Mouse (Mus musculus) midbrain, embryonic 11.5 days (tissue): ENCODE data around the gene Otud7a. TPM values are rescaled to one million over a fixed set of nuclear protein-coding genes. Genes with fewer than 3 reads are reported as not detected.

Experiments
- ATAC-seq: fragments of 200-750 bp; cut with Nextera tagmentation; 2 replicates; pipeline ENCODE4 v1.8.0; 2017; ENCODE audit warnings: moderate TSS enrichment, moderate library complexity; ENCODE audit not compliant: low FRiP score
- DNase-seq: peaks from one replicate; pipeline ENCODE4 v3.0.0; 2015; ENCODE audit warnings: low spot score; ENCODE audit errors: missing footprints
- H3K27ac ChIP-seq: fragments of 300-500 bp; sonication (generic); 2 replicates; pipeline ENCODE4 v1.5.1; 2014; ENCODE audit warnings: low read depth, low read length
- H3K27me3 ChIP-seq: fragments of 300-500 bp; sonication (generic); 2 replicates; pipeline ENCODE4 v1.6.1; 2014; ENCODE audit warnings: mild to moderate bottlenecking, low read length, moderate library complexity, mixed read lengths; ENCODE audit not compliant: control insufficient read depth, insufficient read depth
- H3K36me3 ChIP-seq: fragments of 300-500 bp; sonication (generic); 2 replicates; pipeline ENCODE4 v1.6.1; 2014; ENCODE audit warnings: mild to moderate bottlenecking, low read length, moderate library complexity, mixed read lengths; ENCODE audit not compliant: control insufficient read depth, insufficient read depth
- H3K4me1 ChIP-seq: fragments of 300-500 bp; sonication (generic); 2 replicates; pipeline ENCODE4 v1.6.1; 2014; ENCODE audit warnings: low read length; ENCODE audit not compliant: control insufficient read depth, insufficient read depth
- H3K4me2 ChIP-seq: fragments of 300-500 bp; sonication (generic); 2 replicates; pipeline ENCODE4 v1.6.1; 2014; ENCODE audit warnings: mild to moderate bottlenecking, moderate library complexity
- H3K4me3 ChIP-seq: fragments of 300-500 bp; sonication (generic); 2 replicates; pipeline ENCODE4 v1.5.1; 2014; ENCODE audit warnings: low read depth, low read length
- H3K9ac ChIP-seq: fragments of 300-500 bp; sonication (generic); 2 replicates; pipeline ENCODE4 v1.6.1; 2014; ENCODE audit warnings: low read length
- H3K9me3 ChIP-seq: fragments of 300-500 bp; sonication (generic); 2 replicates; pipeline ENCODE4 v1.6.1; 2016; ENCODE audit warnings: low read length; ENCODE audit not compliant: control insufficient read depth
- WGBS: fragments of 180-500 bp; shearing (Covaris S2); extraction: QIAGEN DNeasy Blood & Tissue Kit; methylation state at CpG from one replicate; pipeline ENCODE4 v1.1.7; 2014; 5-methylcytosine and 5-hydroxymethylcytosine counted together
- polyA plus RNA-seq: library from polyadenylated mRNA; unstranded; fragments of >200 nt; fragmentation: Nextera tagmentation; extraction: Ambion mirVana; gene quantifications from 2 replicates; pipeline ENCODE4 v1.2.1, GENCODE M21; 2014

Otud7a gene
- polyA plus RNA-seq, 1 experiment from 2014 or later, result 1.8 TPM

DNA sequence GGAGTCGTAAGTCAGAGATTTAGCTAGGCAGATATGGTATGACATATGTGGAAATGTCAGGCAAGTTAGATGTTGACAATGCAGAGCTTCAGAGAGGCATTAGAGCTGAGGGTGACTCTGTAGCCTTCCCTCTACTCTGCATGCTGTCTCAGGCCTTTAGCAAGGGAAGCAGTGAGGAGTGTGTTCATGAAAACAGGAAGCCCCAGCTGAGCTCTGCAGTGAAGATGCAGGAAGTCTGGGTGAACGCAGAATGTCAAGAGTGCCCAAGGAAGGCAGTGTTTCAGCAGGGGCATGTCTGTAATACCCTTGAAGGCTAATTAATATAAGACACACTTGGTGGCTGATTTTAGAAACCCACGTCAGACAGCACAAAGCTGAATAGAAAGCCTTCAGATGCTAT, 77.9 kb downstream of the Otud7a start:
- no peak for ATAC-seq
- Histone ChIP-seq H3K4me1 (no peaks in the 10 kb centered on the region), H3K4me3 (no peak overlapping the region)

GRCm38 (mm10) chr7:63523051-63523450, 78.5 kb downstream of the Otud7a start:
- no peak overlapping the region for H3K4me2 ChIP-seq
- H3K36me3 ChIP-seq, result no peaks in the 10 kb centered on the region
- H3K9me3 ChIP-seq, result no peaks in the 10 kb centered on the region
- DNase-seq (no peak), ATAC-seq (no peak)
- H3K4me3 ChIP-seq, result no peak overlapping the region
- no peak overlapping the region for H3K9ac ChIP-seq
- 85% methylated on average over 3 of the region's 3 CpGs for WGBS
- H3K27me3 ChIP-seq, result no peaks in the 10 kb centered on the region
- H3K27ac ChIP-seq, result no peak overlapping the region
- no peaks in the 10 kb centered on the region for H3K4me1 ChIP-seq

More for the DNA sequence above, 77.9 kb downstream of the Otud7a start:
- no peaks in the 10 kb centered on the region for H3K36me3 ChIP-seq
- 76% methylated on average over 3 of the region's 3 CpGs for WGBS
- H3K4me2 ChIP-seq, result no peak overlapping the region
- no peak overlapping the region for H3K9ac ChIP-seq
- no peak overlapping the region for H3K27ac ChIP-seq
- no peaks in the 10 kb centered on the region for H3K9me3 ChIP-seq
- H3K27me3 ChIP-seq, result no peaks in the 10 kb centered on the region
- DNase-seq, result no peak

GRCm38 (mm10) chr7:63540293-63540692, 95.7 kb downstream of the Otud7a start:
- ATAC-seq (no peak), DNase-seq (no peak)
- Histone ChIP-seq H3K9me3 (no peaks in the 10 kb centered on the region), H3K4me3 (no peak overlapping the region), H3K4me2 (no peak overlapping the region), H3K27ac (no peak overlapping the region), H3K27me3 (no peaks in the 10 kb centered on the region), H3K36me3 (no peaks in the 10 kb centered on the region), H3K4me1 (no peaks in the 10 kb centered on the region), H3K9ac (no peak overlapping the region)
- 93% methylated on average over 4 of the region's 4 CpGs for WGBS

DNA sequence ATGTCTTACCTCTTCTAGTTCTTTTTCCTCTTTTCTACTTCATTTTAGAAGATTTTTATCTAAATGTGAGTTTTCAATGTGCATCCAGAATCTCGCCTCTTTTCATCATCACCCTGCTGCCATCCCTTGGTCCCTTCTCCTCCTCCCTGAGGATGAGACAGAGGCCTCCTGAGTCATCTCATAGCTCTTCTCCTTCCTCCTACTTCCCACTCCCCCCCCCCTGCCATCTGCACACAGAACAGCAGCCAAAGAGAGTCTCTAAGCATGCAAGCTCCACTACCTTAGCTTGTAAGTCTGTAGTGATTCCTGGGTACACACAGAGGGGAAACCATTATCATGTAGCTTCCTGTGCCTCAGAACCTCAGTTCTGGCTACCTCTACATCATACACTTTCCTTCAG, 109.9 kb downstream of the Otud7a start:
- Histone ChIP-seq H3K4me2 (no peak overlapping the region), H3K9me3 (no peaks in the 10 kb centered on the region), H3K4me1 (no peaks in the 10 kb centered on the region), H3K9ac (no peak overlapping the region), H3K27ac (no peak overlapping the region), H3K4me3 (no peak overlapping the region), H3K27me3 (no peaks in the 10 kb centered on the region), H3K36me3 (no peaks in the 10 kb centered on the region)
- ATAC-seq (no peak), DNase-seq (no peak)
- WGBS, result 77% methylated on average over 1 of the region's 1 CpGs

DNA sequence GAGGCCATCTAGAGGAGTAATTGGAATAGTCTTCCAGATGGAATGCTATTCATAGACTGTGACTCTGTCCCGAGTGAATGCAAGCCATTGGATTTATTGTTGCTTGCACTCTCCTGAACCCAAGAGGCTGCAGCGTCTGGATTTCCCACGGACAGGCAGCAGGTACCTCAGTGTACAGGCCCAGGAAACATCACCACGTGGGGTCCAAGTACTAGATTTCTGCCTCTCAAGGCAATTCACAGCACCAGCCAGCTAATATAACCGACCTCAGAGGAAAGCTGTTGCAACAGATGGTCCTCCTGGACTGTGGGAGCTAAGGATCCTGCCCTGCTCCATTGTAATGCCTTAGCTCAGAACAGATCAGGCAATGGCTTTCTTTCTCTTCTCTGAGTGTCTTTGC, 111.8 kb downstream of the Otud7a start:
- WGBS, result 81% methylated on average over 5 of the region's 5 CpGs
- ATAC-seq (no peak), DNase-seq (no peak)
- Histone ChIP-seq H3K27ac (no peak overlapping the region), H3K4me1 (no peaks in the 10 kb centered on the region), H3K9me3 (no peaks in the 10 kb centered on the region), H3K4me2 (no peak overlapping the region), H3K36me3 (no peaks in the 10 kb centered on the region), H3K4me3 (no peak overlapping the region), H3K9ac (no peak overlapping the region), H3K27me3 (no peaks in the 10 kb centered on the region)

GRCm38 (mm10) chr7:63558918-63559317, 114.4 kb downstream of the Otud7a start:
- 90% methylated on average over 3 of the region's 3 CpGs for WGBS
- no peak overlapping the region for H3K27ac ChIP-seq

DNA sequence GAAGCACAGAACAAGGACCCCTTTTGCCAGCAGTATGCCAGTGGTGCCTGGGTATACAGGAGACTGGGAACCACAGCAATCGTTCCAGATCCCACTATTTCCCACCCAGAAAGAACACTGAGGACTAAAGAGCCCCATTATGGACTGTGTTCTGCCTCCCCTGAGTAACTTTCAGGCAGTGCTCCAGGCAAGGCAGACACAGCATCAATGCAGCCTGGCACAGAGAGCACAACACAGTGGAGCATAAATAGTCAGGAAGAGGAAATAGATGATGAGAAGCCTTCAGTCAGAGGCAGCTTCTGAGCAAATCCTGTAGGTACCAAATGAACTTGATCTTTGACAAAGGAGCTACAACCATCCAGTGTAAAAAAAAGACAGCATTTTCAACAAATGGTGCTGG, 115.1 kb downstream of the Otud7a start:
- H3K27me3 ChIP-seq, result no peaks in the 10 kb centered on the region
- no peak for DNase-seq
- no peak for ATAC-seq
- H3K4me2 ChIP-seq, result no peak overlapping the region
- H3K9ac ChIP-seq, result no peak overlapping the region
- no peaks in the 10 kb centered on the region for H3K4me1 ChIP-seq
- WGBS, result 79% methylated on average over 1 of the region's 1 CpGs
- no peaks in the 10 kb centered on the region for H3K9me3 ChIP-seq
- no peaks in the 10 kb centered on the region for H3K36me3 ChIP-seq
- H3K4me3 ChIP-seq, result no peak overlapping the region
- H3K27ac ChIP-seq, result no peak overlapping the region

More at GRCm38 (mm10) chr7:63558918-63559317, 114.4 kb downstream of the Otud7a start:
- Histone ChIP-seq H3K4me2 (no peak overlapping the region), H3K4me3 (no peak overlapping the region), H3K9ac (no peak overlapping the region), H3K36me3 (no peaks in the 10 kb centered on the region), H3K9me3 (no peaks in the 10 kb centered on the region), H3K27me3 (no peaks in the 10 kb centered on the region), H3K4me1 (no peaks in the 10 kb centered on the region)
- DNase-seq, result no peak
- no peak for ATAC-seq

GRCm38 (mm10) chr7:63583310-63583709, 138.8 kb downstream of the Otud7a start:
- no peaks in the 10 kb centered on the region for H3K36me3 ChIP-seq
- no peaks in the 10 kb centered on the region for H3K4me1 ChIP-seq
- H3K4me2 ChIP-seq, result no peak overlapping the region
- no peaks in the 10 kb centered on the region for H3K27me3 ChIP-seq
- no peak overlapping the region for H3K9ac ChIP-seq
- no peaks in the 10 kb centered on the region for H3K9me3 ChIP-seq
- ATAC-seq, result no peak
- H3K27ac ChIP-seq, result no peak overlapping the region
- DNase-seq, result no peak
- 92% methylated on average over 2 of the region's 2 CpGs for WGBS
- no peak overlapping the region for H3K4me3 ChIP-seq

GRCm38 (mm10) chr7:63586184-63586870, 141.8 kb downstream of the Otud7a start:
- ATAC-seq (no peak; the same call in 1 of the 2 replicates), DNase-seq (no peak)
- H3K27ac ChIP-seq, result no peak overlapping the region
- no peaks in the 10 kb centered on the region for H3K27me3 ChIP-seq
- H3K36me3 ChIP-seq, result no peaks in the 10 kb centered on the region
- no peak overlapping the region for H3K4me2 ChIP-seq
- H3K9me3 ChIP-seq, result no peaks in the 10 kb centered on the region
- no peak overlapping the region for H3K9ac ChIP-seq
- 61% methylated on average over 2 of the region's 2 CpGs for WGBS
- no peak overlapping the region for H3K4me3 ChIP-seq
- H3K4me1 ChIP-seq, result no peaks in the 10 kb centered on the region
